Mouse (Mus musculus): ENCODE data around the gene Cst6.

GRCm38 (mm10) chr19:5367053-5367359 is 17.6 kb upstream of the Cst6 start, which contains the start of gene Banf1:
- TF ChIP-seq CTCF (IDR thresholded peaks at IDR 0.05; ENCODE audit: insufficient read depth, low read depth, low read length) (no peak), POLR2A (IDR thresholded peaks at IDR 0.05; ENCODE audit: insufficient read depth, low read depth, low read length) (no peak)

Data from olfactory bulb, adult 2 months (tissue).